Comparison of ENCODE assay signal across 7 mouse cellular contexts in genomic region chr1:153746728-153747127, GRCm38 (mm10). TPM values are rescaled to one million over a fixed set of nuclear protein-coding genes. Genes with fewer than 3 reads are reported as not detected.
A peak's percentile ranks its signal among the peaks of the same experiment; 100 is the strongest.
DNase-seq lines count a peak whose midpoint lies in the region; ATAC-seq and TF ChIP-seq lines count a peak whose summit lies in the region.

No protein-coding gene starts in this region.

- H3K36me3 ChIP-seq in C2C12 (ENCODE audit: control insufficient read depth, insufficient read depth) (no peaks in the 10 kb centered on the region), E14TG2a.4 (ENCODE audit: insufficient read depth, low read length) (peaks cover 27% of the 10 kb centered on the region)
- H3K36me3 ChIP-seq in forebrain, postnatal 0 days (ENCODE audit: insufficient read depth), result no peaks in the 10 kb centered on the region
- H3K36me3 ChIP-seq in lung, embryonic 14.5 days (ENCODE audit: insufficient read depth), result no peaks in the 10 kb centered on the region

- no peaks in the 10 kb centered on the region for H3K79me2 ChIP-seq in C2C12 (ENCODE audit: control insufficient read depth, insufficient read depth)

- 0 out of 2 replicates have a peak overlapping the region, but pooled peaks have one; percentile 8 for H3K4me2 ChIP-seq in forebrain, postnatal 0 days (ENCODE audit: low read depth)
- H3K4me2 ChIP-seq in lung, embryonic 14.5 days, result no peak overlapping the region

- H3K9me3 ChIP-seq in E14TG2a.4 (ENCODE audit: low read length), result no peaks in the 10 kb centered on the region
- no peaks in the 10 kb centered on the region for H3K9me3 ChIP-seq in forebrain, postnatal 0 days (ENCODE audit: low read length)
- H3K9me3 ChIP-seq in lung, embryonic 14.5 days (ENCODE audit: low read depth, low read length), result no peaks in the 10 kb centered on the region

- peak; percentile 71 for DNase-seq in c-Kit-positive CD71-positive TER-119-positive erythroid progenitor cells, embryonic 14.5 days (ENCODE audit: low spot score)
- peak; percentile 89 for DNase-seq in forebrain, postnatal 0 days
- peak; percentile 71 for DNase-seq in kidney, adult 9 months
- DNase-seq in lung, embryonic 14.5 days, result peak; percentile 91
- peak; percentile 86 for DNase-seq in retina, postnatal 1 day

- H3K4me3 ChIP-seq in C2C12 (ENCODE audit: insufficient read depth, poor library complexity, severe bottlenecking) (no peak overlapping the region), E14TG2a.4 (replicated peaks; ENCODE audit: low read length) (no peak overlapping the region)
- no peak overlapping the region for H3K4me3 ChIP-seq in forebrain, postnatal 0 days (ENCODE audit: low read depth, low read length)
- no peak overlapping the region for H3K4me3 ChIP-seq in lung, embryonic 14.5 days (ENCODE audit: low read depth, low read length)

- H3K9ac ChIP-seq in forebrain, postnatal 0 days, result 0 out of 2 replicates have a peak overlapping the region, but pooled peaks have one; percentile 15
- H3K9ac ChIP-seq in lung, embryonic 14.5 days, result no peak overlapping the region

- 3% methylated on average over 12 of the region's 12 CpGs for WGBS in forebrain, postnatal 0 days
- 3% methylated on average over 12 of the region's 12 CpGs for WGBS in lung, embryonic 14.5 days

- TF ChIP-seq CTCF in C2C12 (IDR thresholded peaks at IDR 0.05; ENCODE audit: control insufficient read depth, insufficient read depth, insufficient read length), result peak; percentile 35
- TF ChIP-seq CTCF in E14TG2a.4 (conservative IDR thresholded peaks at IDR 0.05; ENCODE audit: low read length), result peak; percentile 40
- peak; percentile 92 for TF ChIP-seq CTCF in forebrain, postnatal 0 days (IDR thresholded peaks at IDR 0.05; ENCODE audit: low read depth)
- peak; percentile 91 for TF ChIP-seq CTCF in lung, embryonic 14.5 days (IDR thresholded peaks at IDR 0.05; ENCODE audit: low read depth)

- no peak overlapping the region for H3ac ChIP-seq in C2C12 (ENCODE audit: control insufficient read depth, insufficient read length, low read depth)

- H3K27me3 ChIP-seq in C2C12 (ENCODE audit: control insufficient read depth, insufficient read depth, insufficient read length) (no peaks in the 10 kb centered on the region), E14TG2a.4 (ENCODE audit: insufficient read depth, low read length) (peaks cover 29% of the 10 kb centered on the region)
- no peaks in the 10 kb centered on the region for H3K27me3 ChIP-seq in forebrain, postnatal 0 days (ENCODE audit: insufficient read depth, low read length)
- H3K27me3 ChIP-seq in lung, embryonic 14.5 days (ENCODE audit: insufficient read depth, low read length), result no peaks in the 10 kb centered on the region; the same call in 1 of the 2 replicates

- no peaks in the 10 kb centered on the region for H3K79me3 ChIP-seq in C2C12 (ENCODE audit: low read depth)

- H3K27ac ChIP-seq in forebrain, postnatal 0 days (ENCODE audit: low read depth, low read length), result no peak overlapping the region
- H3K27ac ChIP-seq in lung, embryonic 14.5 days (ENCODE audit: low read depth), result no peak overlapping the region

- peak; percentile 11; the same call in 1 of the 2 replicates for ATAC-seq in forebrain, postnatal 0 days
- ATAC-seq in lung, embryonic 14.5 days (ENCODE audit: insufficient read depth), result no peak; the same call in 1 of the 2 replicates

- H3K4me1 ChIP-seq in E14TG2a.4 (replicated peaks; ENCODE audit: low read depth, low read length), result peaks cover 48% of the 10 kb centered on the region
- H3K4me1 ChIP-seq in forebrain, postnatal 0 days (ENCODE audit: insufficient read depth), result peaks cover 11% of the 10 kb centered on the region
- H3K4me1 ChIP-seq in lung, embryonic 14.5 days (ENCODE audit: insufficient read depth), result 0 out of 2 replicates have a peak, but pooled peaks cover 8% of the 10 kb centered on the region

TF ChIP-seq in C2C12, 6 proteins besides CTCF, POLR2A, EP300 and RAD21:
- TF ChIP-seq MYOD1 (IDR thresholded peaks at IDR 0.05; ENCODE audit: control insufficient read depth, insufficient read length, low read depth) (no peak), MYOG (IDR thresholded peaks at IDR 0.05; ENCODE audit: control insufficient read depth, extremely low read depth, insufficient read length) (no peak), CEBPB (IDR thresholded peaks at IDR 0.05; ENCODE audit: low read depth) (no peak), MAX (IDR thresholded peaks at IDR 0.05) (no peak), FOSL1 (IDR thresholded peaks at IDR 0.05; ENCODE audit: insufficient read depth, low read length, poor library complexity, severe bottlenecking) (no peak), USF1 (IDR thresholded peaks at IDR 0.05; ENCODE audit: low read depth) (no peak)
TF ChIP-seq in C2C12: peak in this region for 0.

RNA-seq across cellular contexts. Expression of gene Rnasel, which starts 2.5 kb away (rescaled TPM):
- 0.07 TPM for polyA plus RNA-seq in C2C12 (2012; fragmentation: generic; extraction: Trizol)
- 39.5 and 43.9 TPM in 2 replicates for total RNA-seq in forebrain, postnatal 0 days (2014; rRNA removed)
- 10.7 and 19.5 TPM in 2 replicates for polyA plus RNA-seq in forebrain, postnatal 0 days (2015; fragmentation: Nextera tagmentation; extraction: Ambion mirVana)
- polyA plus RNA-seq in lung, embryonic 14.5 days (2014; fragmentation: Nextera tagmentation; extraction: Ambion mirVana), result 6.8 and 7.7 TPM in 2 replicates

RNA-seq across cellular contexts. Expression of gene Rgs16, which starts 6.6 kb away (rescaled TPM):
- polyA plus RNA-seq in C2C12 (2012; fragmentation: generic; extraction: Trizol), result 2.8 TPM
- 7.9 and 9.6 TPM in 2 replicates for total RNA-seq in forebrain, postnatal 0 days (2014; rRNA removed)
- 15.5 and 16.7 TPM in 2 replicates for polyA plus RNA-seq in forebrain, postnatal 0 days (2015; fragmentation: Nextera tagmentation; extraction: Ambion mirVana)
- polyA plus RNA-seq in lung, embryonic 14.5 days (2014; fragmentation: Nextera tagmentation; extraction: Ambion mirVana), result 0.34 and 0.54 TPM in 2 replicates

Comparison
In these comparisons a context has a peak if more than half of its experiments do, and no peak if none do; other contexts are left out.
1. CTCF ChIP-seq: peak in every context shown above with its lines; median percentile 92 in forebrain, postnatal 0 days; 91 in lung, embryonic 14.5 days; 40 in E14TG2a.4; 35 in C2C12.